Mouse (Mus musculus) embryonic facial prominence, embryonic 12.5 days (tissue): ENCODE data around the gene Fat3. TPM values are rescaled to one million over a fixed set of nuclear protein-coding genes. Genes with fewer than 3 reads are reported as not detected.

ENCODE experiments used
- ATAC-seq: fragments of 200-750 bp; cut with Nextera tagmentation; 2 replicates; pipeline ENCODE4 v1.8.0; 2017; ENCODE audit not compliant: insufficient number of reproducible peaks, insufficient read depth, low FRiP score, low TSS enrichment
- H3K27ac ChIP-seq: fragments of 300-500 bp; sonication (generic); 2 replicates; pipeline ENCODE4 v1.5.1; 2016; ENCODE audit warnings: mild to moderate bottlenecking
- H3K27me3 ChIP-seq: fragments of 300-500 bp; sonication (generic); 2 replicates; pipeline ENCODE4 v1.6.1; 2016; ENCODE audit warnings: mild to moderate bottlenecking, moderate library complexity
- H3K36me3 ChIP-seq: fragments of 300-500 bp; sonication (generic); 2 replicates; pipeline ENCODE4 v1.6.1; 2016; ENCODE audit warnings: mild to moderate bottlenecking
- H3K4me1 ChIP-seq: fragments of 300-500 bp; sonication (generic); 2 replicates; pipeline ENCODE4 v1.6.1; 2016
- H3K4me2 ChIP-seq: fragments of 300-500 bp; sonication (generic); replicated peaks from 2 replicates; pipeline ENCODE4 v1.6.1; 2016; ENCODE audit warnings: mild to moderate bottlenecking, moderate library complexity
- H3K4me3 ChIP-seq: fragments of 300-500 bp; sonication (generic); 2 replicates; pipeline ENCODE4 v1.5.1; 2016; ENCODE audit warnings: mild to moderate bottlenecking
- H3K9ac ChIP-seq: fragments of 300-500 bp; sonication (generic); 2 replicates; pipeline ENCODE4 v1.6.1; 2016; ENCODE audit warnings: mild to moderate bottlenecking, moderate library complexity
- H3K9me3 ChIP-seq: fragments of 300-500 bp; sonication (generic); 2 replicates; pipeline ENCODE4 v1.6.1; 2016; ENCODE audit warnings: mild to moderate bottlenecking, moderate library complexity
- WGBS: fragments of 180-500 bp; shearing (Covaris S2); methylation state at CpG from one replicate; pipeline ENCODE4 v1.1.7; 2016; 5-methylcytosine and 5-hydroxymethylcytosine counted together
- polyA plus RNA-seq: library from polyadenylated mRNA; unstranded; fragments of >200 nt; fragmentation: Nextera tagmentation; extraction: Ambion mirVana; gene quantifications from 2 replicates; pipeline ENCODE4 v1.2.1, GENCODE M21; 2016

Gene Fat3
- polyA plus RNA-seq, 1 experiment from 2014 or later, result 3.2 TPM

DNA sequence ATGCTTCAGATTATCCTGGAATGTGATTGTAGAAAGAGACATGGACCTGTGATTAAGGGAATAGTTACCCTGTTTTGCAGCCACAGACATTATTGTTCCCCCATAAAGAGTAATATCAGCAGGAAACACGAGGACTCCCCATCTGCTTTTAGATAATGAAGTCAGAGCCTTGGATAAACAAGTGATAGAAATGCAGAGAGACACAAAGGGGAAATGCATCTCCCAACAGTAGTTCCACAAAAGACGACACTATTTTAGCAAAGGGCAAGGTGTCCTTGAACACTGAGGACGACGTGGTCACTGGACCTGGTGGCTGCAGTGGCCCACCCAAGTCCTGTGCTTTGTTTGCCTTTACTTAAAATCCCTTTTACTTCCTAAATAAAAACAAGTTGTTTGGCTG, 580.8 kb downstream of the Fat3 start:
- Histone ChIP-seq H3K27me3 (0 out of 2 replicates have a peak, but pooled peaks cover 4% of the 10 kb centered on the region), H3K9me3 (no peaks in the 10 kb centered on the region), H3K36me3 (no peaks in the 10 kb centered on the region), H3K4me1 (no peaks in the 10 kb centered on the region), H3K27ac (no peak overlapping the region), H3K4me3 (no peak overlapping the region), H3K4me2 (no peak overlapping the region), H3K9ac (no peak overlapping the region)
- 77% methylated on average over 4 of the region's 4 CpGs for WGBS
- ATAC-seq, result no peak

DNA sequence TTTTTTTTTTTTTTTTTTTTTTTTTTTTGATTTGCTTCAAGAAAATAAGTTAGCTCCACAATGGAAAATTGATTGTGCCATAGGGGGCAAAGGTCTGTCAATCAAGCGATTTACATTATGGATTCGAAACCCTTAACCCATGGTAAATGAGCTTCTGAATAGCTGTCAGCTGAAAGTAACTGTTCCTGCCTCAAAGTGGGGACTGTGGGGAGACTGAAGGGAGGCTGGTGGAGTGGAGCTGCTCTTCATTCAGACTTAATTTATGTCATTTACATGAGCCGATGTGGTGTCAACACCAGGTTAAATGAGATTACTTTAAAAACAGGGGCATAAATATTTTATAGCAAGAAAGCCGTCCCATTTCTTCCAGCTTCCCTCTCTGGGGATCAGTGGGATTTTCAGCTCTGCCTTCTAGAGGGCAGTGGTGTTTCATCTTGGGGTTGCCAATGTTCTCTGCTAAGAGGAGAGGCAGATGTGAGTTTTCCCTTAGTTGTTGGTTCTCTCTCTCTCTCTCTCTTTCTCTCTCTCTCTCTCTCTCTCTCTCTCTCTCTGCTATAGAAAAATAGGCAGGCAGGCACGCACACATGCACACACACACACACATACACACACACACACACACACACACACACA, 581.6 kb downstream of the Fat3 start:
- H3K27me3 ChIP-seq, result 0 out of 2 replicates have a peak, but pooled peaks cover 4% of the 10 kb centered on the region
- H3K4me1 ChIP-seq, result no peaks in the 10 kb centered on the region
- no peak overlapping the region for H3K4me2 ChIP-seq
- ATAC-seq, result no peak
- H3K36me3 ChIP-seq, result no peaks in the 10 kb centered on the region
- no peak overlapping the region for H3K27ac ChIP-seq
- H3K9ac ChIP-seq, result no peak overlapping the region
- 59% methylated on average over 5 of the region's 5 CpGs for WGBS
- no peaks in the 10 kb centered on the region for H3K9me3 ChIP-seq
- H3K4me3 ChIP-seq, result no peak overlapping the region

DNA sequence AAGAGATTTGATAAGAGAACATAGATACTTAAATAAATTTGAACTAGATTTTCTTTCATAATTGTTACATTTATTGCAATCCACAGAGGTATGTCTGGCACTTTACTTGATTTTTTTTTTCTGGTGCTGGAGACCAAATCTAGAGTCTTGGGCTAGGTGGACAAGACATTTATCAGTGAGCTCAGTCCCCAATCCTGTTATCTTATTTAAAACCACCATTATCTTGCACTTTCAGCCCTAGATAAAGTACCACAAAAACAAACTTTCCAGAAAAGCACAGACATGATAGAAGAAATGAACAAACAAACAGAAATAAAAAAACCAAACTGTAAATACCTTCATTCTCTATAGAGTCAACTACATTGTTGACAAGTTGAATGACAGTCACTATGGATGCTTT, 584.5 kb downstream of the Fat3 start:
- ATAC-seq, result no peak
- Histone ChIP-seq H3K27me3 (0 out of 2 replicates have a peak, but pooled peaks cover under 1% of the 10 kb centered on the region), H3K9me3 (no peaks in the 10 kb centered on the region), H3K36me3 (no peaks in the 10 kb centered on the region), H3K4me3 (no peak overlapping the region), H3K4me2 (no peak overlapping the region), H3K4me1 (no peaks in the 10 kb centered on the region), H3K9ac (no peak overlapping the region), H3K27ac (no peak overlapping the region)

DNA sequence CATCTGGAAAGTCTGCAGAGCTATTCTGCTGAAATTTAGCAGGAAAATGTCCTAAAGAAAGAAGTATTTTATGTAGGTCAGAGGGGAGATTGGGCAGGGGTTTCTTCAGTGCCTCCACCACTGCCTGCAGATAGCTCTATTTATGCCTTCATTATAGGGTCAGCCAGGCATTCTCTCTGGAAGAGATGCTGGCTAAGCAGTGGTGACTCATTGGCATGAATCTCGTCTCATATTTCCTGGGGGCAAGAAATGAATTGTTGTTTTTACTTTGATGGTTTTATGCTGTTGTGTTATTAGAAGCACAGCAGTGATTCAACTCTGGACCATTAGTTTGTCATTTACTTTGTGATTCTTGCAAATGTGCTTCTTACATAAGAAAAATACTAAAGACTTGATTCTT, 588.4 kb downstream of the Fat3 start:
- H3K27me3 ChIP-seq, result no peaks in the 10 kb centered on the region
- no peaks in the 10 kb centered on the region for H3K9me3 ChIP-seq
- H3K9ac ChIP-seq, result no peak overlapping the region
- no peak for ATAC-seq
- H3K36me3 ChIP-seq, result no peaks in the 10 kb centered on the region
- no peaks in the 10 kb centered on the region for H3K4me1 ChIP-seq
- no peak overlapping the region for H3K4me2 ChIP-seq
- no peak overlapping the region for H3K27ac ChIP-seq
- H3K4me3 ChIP-seq, result no peak overlapping the region
- 29% methylated on average over 1 of the region's 1 CpGs for WGBS

DNA sequence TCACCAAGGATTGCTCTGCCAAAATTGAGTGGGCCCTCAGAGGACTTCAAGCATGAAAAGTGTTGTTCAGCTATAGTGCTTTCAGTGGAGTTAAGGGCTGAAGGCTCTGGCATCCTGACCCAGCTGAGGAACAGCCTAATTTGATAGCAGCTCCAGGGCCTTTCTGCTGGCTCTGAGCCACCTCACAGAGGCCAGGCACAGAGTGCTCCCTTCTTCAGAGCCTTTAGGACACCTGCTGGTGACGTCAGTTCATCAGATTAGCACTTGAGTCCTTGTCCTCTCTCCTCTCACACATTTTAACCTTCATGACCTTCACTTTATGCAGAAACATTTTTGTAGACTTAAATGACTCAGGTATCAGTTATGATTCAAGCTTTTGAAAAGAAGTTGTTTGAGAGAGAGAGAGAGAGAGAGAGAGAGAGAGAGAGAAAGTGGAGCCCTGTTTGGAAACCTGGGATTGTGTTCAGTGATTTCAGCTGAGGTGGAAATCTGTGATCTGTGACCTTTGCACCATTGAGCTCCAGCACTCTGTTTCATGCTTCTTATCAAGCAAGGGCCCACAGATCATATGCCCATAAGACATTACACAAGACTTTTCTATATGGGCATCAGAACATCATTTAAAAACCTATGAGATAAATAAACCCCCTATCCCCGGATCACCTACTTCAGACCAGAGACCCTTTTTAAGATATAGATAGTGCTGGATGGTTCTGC, 591.5 kb downstream of the Fat3 start:
- Histone ChIP-seq H3K27ac (no peak overlapping the region), H3K4me2 (no peak overlapping the region), H3K4me3 (no peak overlapping the region), H3K9ac (no peak overlapping the region), H3K27me3 (no peaks in the 10 kb centered on the region), H3K9me3 (no peaks in the 10 kb centered on the region), H3K36me3 (no peaks in the 10 kb centered on the region), H3K4me1 (no peaks in the 10 kb centered on the region)
- no peak for ATAC-seq
- 60% methylated on average over 2 of the region's 2 CpGs for WGBS

DNA sequence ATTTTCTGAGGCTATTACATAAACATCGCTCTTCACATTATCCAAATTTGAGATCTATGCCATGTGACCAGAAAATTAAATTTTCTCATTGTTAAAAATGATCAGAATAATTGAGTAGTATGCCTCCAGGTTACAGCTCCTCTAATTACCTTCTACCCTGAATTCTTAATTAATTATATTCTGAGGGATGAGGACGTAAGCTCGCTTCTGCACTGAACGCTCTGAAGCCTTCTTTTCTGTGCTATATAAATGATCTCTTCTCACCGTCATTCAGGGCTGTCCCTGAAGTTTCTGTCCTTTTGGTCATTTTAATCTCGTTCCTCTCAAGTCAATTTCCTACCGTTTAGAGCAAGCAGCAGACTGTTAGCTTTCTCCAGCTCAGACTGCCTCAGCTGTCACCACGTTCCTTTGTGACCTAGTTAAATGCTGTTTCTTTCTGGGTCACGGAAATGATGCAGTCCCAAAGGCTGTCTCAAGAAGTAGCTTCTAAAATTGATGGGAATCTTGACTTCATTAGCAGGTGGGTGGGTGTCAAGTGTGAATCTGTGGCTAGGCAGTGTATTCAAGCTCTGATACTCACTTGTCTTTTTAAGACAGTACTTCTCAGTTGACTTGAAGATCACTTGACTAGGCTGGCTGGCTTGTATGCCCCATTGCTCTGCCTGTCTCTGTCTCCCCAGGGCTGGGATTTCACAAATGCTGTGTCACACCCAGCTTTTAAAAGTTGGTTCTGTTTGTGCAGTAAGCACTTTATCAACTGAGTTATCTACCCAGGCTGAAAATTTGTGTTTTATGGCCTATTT, 596.9 kb downstream of the Fat3 start:
- H3K9ac ChIP-seq, result no peak overlapping the region
- 67% methylated on average over 9 of the region's 9 CpGs for WGBS
- H3K27me3 ChIP-seq, result no peaks in the 10 kb centered on the region
- no peak for ATAC-seq
- H3K27ac ChIP-seq, result no peak overlapping the region
- no peak overlapping the region for H3K4me2 ChIP-seq
- no peaks in the 10 kb centered on the region for H3K36me3 ChIP-seq
- H3K4me3 ChIP-seq, result no peak overlapping the region
- H3K4me1 ChIP-seq, result no peaks in the 10 kb centered on the region
- H3K9me3 ChIP-seq, result no peaks in the 10 kb centered on the region

DNA sequence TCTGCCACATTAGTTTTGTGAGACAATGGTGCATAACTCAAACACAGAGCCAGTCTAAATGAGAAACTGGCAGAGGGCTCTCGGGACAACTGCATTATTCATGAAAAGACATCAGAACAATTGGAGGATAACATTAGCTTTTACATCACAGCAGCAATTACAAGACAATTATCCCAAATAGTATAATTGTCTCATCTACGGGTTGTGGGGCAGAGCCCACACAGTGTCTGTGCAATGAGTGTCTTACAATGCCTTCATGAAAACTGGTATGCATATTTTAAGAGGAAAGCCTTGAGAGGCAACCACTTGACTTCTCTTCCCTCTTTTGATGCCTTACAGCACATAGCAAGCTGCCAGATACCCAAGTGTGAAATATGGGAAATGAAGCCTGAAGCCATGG, 603.0 kb downstream of the Fat3 start:
- Histone ChIP-seq H3K27ac (no peak overlapping the region), H3K36me3 (no peaks in the 10 kb centered on the region), H3K9me3 (no peaks in the 10 kb centered on the region), H3K4me2 (no peak overlapping the region), H3K27me3 (no peaks in the 10 kb centered on the region), H3K9ac (no peak overlapping the region), H3K4me1 (no peaks in the 10 kb centered on the region), H3K4me3 (no peak overlapping the region)
- no peak for ATAC-seq
- 57% methylated on average over 2 of the region's 2 CpGs for WGBS

DNA sequence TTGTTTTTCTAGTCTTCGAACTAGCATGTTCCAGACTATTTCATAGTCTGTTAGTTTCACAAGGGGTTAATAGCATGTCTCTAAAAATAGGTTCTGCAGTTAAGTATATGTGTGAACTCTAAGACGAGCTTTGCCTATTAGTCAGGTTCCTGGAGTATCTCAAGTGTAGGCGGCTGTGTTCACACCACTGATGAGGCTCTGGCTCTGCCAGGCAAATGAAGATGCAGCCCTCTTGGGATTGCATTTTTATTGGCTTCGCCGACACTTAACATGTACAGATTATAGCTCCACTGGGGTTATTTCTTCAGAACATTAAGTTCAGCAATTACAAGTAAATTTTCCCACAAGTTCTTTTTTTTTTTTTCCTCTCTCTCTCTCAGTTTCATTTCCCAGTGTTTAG, 614.3 kb downstream of the Fat3 start:
- no peak for ATAC-seq
- no peak overlapping the region for H3K4me2 ChIP-seq
- H3K36me3 ChIP-seq, result no peaks in the 10 kb centered on the region

DNA sequence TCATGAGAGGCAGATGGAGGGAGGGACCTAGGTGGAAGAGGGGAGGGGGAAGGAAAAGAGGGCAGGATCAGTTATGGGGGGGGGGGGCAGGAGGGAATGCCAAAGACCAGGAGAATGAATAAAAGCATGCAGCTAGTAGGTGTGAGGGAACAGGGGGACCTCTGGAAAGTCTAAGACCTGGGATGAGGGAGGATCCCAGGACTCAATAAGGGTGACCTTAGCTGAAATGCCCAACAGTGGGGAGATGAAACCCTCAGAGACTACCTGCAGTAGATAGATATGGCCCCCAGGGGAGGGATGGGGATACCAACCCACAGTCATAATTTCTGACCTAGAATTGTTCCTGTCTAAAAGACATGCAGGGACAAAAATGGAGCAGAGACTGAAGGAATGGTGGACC, 620.3 kb downstream of the Fat3 start:
- Histone ChIP-seq H3K9ac (no peak overlapping the region), H3K27ac (no peak overlapping the region), H3K27me3 (no peaks in the 10 kb centered on the region), H3K4me2 (no peak overlapping the region), H3K4me1 (no peaks in the 10 kb centered on the region), H3K9me3 (no peaks in the 10 kb centered on the region), H3K36me3 (no peaks in the 10 kb centered on the region), H3K4me3 (no peak overlapping the region)
- ATAC-seq, result no peak

More for the DNA sequence above, 614.3 kb downstream of the Fat3 start:
- Histone ChIP-seq H3K27me3 (no peaks in the 10 kb centered on the region), H3K27ac (no peak overlapping the region), H3K9me3 (no peaks in the 10 kb centered on the region), H3K4me3 (no peak overlapping the region), H3K9ac (no peak overlapping the region), H3K4me1 (no peaks in the 10 kb centered on the region)
- WGBS, result 76% methylated on average over 5 of the region's 5 CpGs

DNA sequence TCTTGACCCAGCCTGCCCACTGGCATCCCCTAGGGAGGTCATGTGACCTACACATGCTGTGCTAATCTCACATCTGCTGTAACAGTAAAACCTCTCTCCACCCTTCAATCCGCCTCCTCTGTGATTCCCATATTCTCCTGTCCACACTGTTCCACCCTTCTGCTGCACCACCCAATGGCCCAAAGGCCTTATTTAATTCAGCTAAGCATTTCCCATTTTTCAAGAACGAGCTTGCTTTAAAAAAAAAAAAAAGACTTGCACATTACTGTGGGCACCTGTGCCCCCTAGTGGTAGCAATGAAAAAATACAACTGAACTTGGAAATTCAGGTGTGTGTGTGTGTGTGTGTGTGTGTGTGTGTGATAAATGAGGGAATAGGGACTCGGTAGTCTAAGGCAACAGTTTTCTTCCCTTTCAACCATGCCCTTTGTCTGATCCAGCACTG, 620.9 kb downstream of the Fat3 start:
- no peaks in the 10 kb centered on the region for H3K36me3 ChIP-seq
- WGBS, result 15% methylated on average over 3 of the region's 3 CpGs
- no peaks in the 10 kb centered on the region for H3K9me3 ChIP-seq
- no peak overlapping the region for H3K4me2 ChIP-seq
- no peak for ATAC-seq
- H3K27ac ChIP-seq, result no peak overlapping the region
- H3K4me3 ChIP-seq, result no peak overlapping the region
- H3K9ac ChIP-seq, result no peak overlapping the region
- no peaks in the 10 kb centered on the region for H3K27me3 ChIP-seq
- H3K4me1 ChIP-seq, result no peaks in the 10 kb centered on the region

DNA sequence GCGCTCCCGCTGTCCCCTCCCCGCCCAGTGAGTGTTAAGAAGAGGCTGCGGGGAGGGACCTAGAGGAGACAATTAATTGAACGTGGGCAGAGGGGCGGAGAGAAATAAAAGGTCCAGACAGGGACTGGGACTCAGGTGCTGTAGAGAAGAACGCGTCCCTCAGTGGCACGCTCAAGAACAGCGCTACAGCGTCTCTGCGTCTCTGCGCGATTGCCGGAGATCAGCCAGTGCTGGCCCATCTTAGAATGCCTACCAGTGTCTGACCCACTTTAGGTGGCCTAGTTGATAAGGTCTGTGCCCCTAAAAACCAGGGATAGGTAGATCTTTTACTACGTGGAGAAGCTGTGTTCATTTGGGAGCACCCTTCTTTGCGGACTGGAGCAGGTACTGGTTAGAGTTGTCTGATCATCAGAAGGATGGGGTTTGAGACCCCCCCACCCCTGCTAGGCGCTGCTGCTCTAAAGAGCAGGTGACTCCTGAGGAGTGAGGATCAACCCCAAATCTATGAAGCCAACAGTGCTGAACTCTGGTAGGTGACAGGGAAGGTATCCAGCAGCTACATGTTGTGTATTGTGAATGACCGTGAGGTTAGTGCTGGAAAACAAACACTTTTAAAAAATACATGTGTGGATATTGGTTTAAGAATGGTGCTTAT, 626.5 kb downstream of the Fat3 start, which contains the start of gene Mtnr1b:
TSS of gene Mtnr1b (minus strand) at position 51 of the 655 bp plus-strand sequence.
- Histone ChIP-seq H3K36me3 (no peaks in the 10 kb centered on the region), H3K4me1 (no peaks in the 10 kb centered on the region), H3K4me2 (no peak within 1 kb of the TSS), H3K4me3 (no peak within 1 kb of the TSS), H3K9ac (no peak within 1 kb of the TSS), H3K9me3 (no peaks in the 10 kb centered on the region), H3K27me3 (peaks cover 14% of the 10 kb centered on the region), H3K27ac (no peak within 1 kb of the TSS)
- WGBS, result 58% methylated on average over 19 of the region's 19 CpGs
- ATAC-seq, result no peak
